Mouse (Mus musculus): ENCODE results near the gene Prss42. TPM values are rescaled to one million over a fixed set of nuclear protein-coding genes. Genes with fewer than 3 reads are reported as not detected.
"Not testable (repeated sequence)": the region's sequence is repeated elsewhere in the genome, so short reads cannot be mapped to it uniquely, and the experiment has no call there.

Prss42 gene
- polyA plus RNA-seq, 1 experiment, result not detected

DNA sequence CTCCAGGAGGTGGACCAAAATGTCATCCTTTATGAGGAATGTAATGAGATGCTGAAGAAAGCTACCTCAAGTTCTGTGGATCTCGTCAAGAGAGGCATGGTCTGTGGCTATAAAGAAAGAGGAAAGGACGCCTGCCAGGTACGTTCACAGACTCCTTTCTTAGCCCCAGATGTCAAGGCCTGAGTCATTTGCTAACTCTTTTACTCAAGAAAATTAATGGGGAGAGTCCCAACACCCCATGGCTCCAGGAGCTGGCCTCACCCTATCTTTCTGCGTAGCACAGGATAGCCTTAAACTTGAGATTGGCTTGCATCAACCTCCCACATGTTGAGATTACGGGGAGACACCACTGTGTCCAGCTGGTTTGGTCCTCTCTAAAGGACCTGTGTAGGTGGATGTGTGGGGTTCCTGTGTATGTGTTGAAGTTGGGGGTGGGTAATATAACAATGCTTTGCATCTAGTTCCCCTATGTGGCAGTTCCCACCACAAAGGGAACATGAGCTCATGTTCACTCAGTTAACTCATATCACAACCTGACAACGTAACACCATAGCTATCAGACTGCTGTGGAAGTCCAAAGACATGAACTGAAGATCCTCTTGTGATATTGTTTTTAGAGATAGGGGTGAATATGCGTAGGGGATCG, 3.0 kb downstream of the Prss42 start:
- Histone ChIP-seq H3K27ac (ENCODE audit: control insufficient read depth, insufficient read depth, low read depth, low read length, poor library complexity) (no peak overlapping the region), H3K4me1 (ENCODE audit: control insufficient read depth, insufficient read depth, low read length) (peaks cover 1% of the 10 kb centered on the region; the same call in 1 of the 2 replicates), H3K4me3 (replicated peaks; ENCODE audit: control insufficient read depth, low read depth, low read length) (no peak overlapping the region)
- TF ChIP-seq POLR2A (IDR thresholded peaks at IDR 0.05; ENCODE audit: borderline replicate concordance, control insufficient read depth, low read depth, low read length) (no peak), CTCF (IDR thresholded peaks at IDR 0.05; ENCODE audit: control insufficient read depth, insufficient read depth, low read length) (no peak)
- 78% methylated on average over 8 of the region's 8 CpGs for WGBS

DNA sequence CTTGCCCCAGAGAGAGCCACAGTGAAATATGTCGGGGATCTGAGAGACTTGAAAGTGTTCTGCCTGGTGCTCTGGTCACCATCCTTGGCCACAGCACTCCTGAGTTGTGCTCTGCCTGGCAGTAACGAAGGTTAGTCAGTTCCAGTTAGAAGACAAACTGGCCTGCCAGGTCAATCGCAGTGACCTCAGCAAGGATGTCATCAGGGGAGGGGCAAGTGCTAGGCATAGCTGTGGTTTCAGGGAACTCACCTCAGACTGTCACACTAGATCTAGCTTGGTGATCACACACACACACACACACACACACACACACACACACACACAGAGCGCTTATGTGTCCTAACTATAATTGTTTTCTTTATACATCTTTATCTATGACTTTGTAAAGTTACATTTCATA, 5.3 kb downstream of the Prss42 start:
- TF ChIP-seq POLR2A (IDR thresholded peaks at IDR 0.05; ENCODE audit: borderline replicate concordance, control insufficient read depth, low read depth, low read length) (no peak), CTCF (IDR thresholded peaks at IDR 0.05; ENCODE audit: control insufficient read depth, insufficient read depth, low read length) (no peak)
- Histone ChIP-seq H3K4me1 (ENCODE audit: control insufficient read depth, insufficient read depth, low read length) (peaks cover 1% of the 10 kb centered on the region; the same call in 1 of the 2 replicates), H3K27ac (ENCODE audit: control insufficient read depth, insufficient read depth, low read depth, low read length, poor library complexity) (no peak overlapping the region), H3K4me3 (replicated peaks; ENCODE audit: control insufficient read depth, low read depth, low read length) (no peak overlapping the region)
- WGBS, result 47% methylated on average over 4 of the region's 4 CpGs

GRCm38 (mm10) chr9:110810051-110810450, 12.1 kb downstream of the Prss42 start:
- H3K4me3 ChIP-seq (replicated peaks; ENCODE audit: control insufficient read depth, low read depth, low read length), result no peak overlapping the region
- H3K27ac ChIP-seq (ENCODE audit: control insufficient read depth, insufficient read depth, low read depth, low read length, poor library complexity), result no peak overlapping the region
- WGBS, result 84% methylated on average over 4 of the region's 4 CpGs
- no peaks in the 10 kb centered on the region for H3K4me1 ChIP-seq (ENCODE audit: control insufficient read depth, insufficient read depth, low read length)
- TF ChIP-seq CTCF (IDR thresholded peaks at IDR 0.05; ENCODE audit: control insufficient read depth, insufficient read depth, low read length) (no peak), POLR2A (IDR thresholded peaks at IDR 0.05; ENCODE audit: borderline replicate concordance, control insufficient read depth, low read depth, low read length) (no peak)

DNA sequence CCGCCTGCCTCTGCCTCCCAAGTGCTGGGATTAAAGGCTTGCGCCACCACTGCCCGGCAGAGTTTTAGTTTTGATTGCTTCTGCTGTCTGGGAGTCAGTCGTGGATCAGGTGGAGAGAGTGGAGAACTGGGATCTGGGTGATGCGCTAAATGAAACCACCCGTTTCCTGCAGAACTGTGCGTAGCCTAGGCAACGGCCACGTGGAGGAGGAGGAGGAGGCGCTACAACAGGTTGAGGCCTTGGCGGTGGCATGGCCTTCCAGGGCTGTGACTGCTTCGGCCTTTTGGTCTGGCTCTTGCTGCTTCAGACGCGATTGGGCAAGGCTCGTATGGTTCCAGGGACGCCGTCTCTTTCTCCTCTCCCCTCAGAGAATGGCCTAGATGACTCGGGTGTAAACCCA, 15.8 kb downstream of the Prss42 start, which contains the start of gene Prss44:
TSS of gene Prss44 (plus strand) at position 206 of the 400 bp plus-strand sequence.
- no peaks in the 10 kb centered on the region for H3K4me1 ChIP-seq (ENCODE audit: control insufficient read depth, insufficient read depth, low read length)
- H3K27ac ChIP-seq (ENCODE audit: control insufficient read depth, insufficient read depth, low read depth, low read length, poor library complexity), result no peak within 1 kb of the TSS
- H3K4me3 ChIP-seq (replicated peaks; ENCODE audit: control insufficient read depth, low read depth, low read length), result no peak within 1 kb of the TSS
- 61% methylated on average over 18 of the region's 18 CpGs for WGBS
- TF ChIP-seq POLR2A (IDR thresholded peaks at IDR 0.05; ENCODE audit: borderline replicate concordance, control insufficient read depth, low read depth, low read length) (no peak), CTCF (IDR thresholded peaks at IDR 0.05; ENCODE audit: control insufficient read depth, insufficient read depth, low read length) (no peak)

GRCm38 (mm10) chr9:110820546-110820945, 22.6 kb downstream of the Prss42 start:
- H3K27ac ChIP-seq (ENCODE audit: control insufficient read depth, insufficient read depth, low read depth, low read length, poor library complexity); H3K4me1 ChIP-seq (ENCODE audit: control insufficient read depth, insufficient read depth, low read length); H3K4me3 ChIP-seq (replicated peaks; ENCODE audit: control insufficient read depth, low read depth, low read length): not testable (repeated sequence)

DNA sequence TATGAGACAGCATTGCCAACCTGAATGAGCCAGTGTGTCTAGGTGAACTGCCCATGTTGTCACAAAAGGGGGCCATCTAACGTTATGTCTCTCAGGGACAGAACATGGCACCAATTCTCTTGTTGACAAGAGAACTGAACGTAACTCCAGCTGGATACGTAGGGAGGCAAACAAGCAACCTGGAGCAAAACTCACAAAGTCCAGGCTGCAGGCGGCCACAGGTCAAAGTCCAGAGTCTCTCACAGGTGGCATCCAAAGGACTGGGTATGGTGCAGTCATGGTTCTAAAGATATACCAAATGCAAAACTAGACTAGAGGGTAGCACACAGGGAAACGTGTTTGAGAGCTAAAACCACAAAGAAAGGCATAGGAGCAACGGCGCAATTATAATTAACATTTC, 23.5 kb downstream of the Prss42 start:
- WGBS, result 80% methylated on average over 7 of the region's 7 CpGs
- H3K4me1 ChIP-seq (ENCODE audit: control insufficient read depth, insufficient read depth, low read length), result no peaks in the 10 kb centered on the region
- TF ChIP-seq CTCF (IDR thresholded peaks at IDR 0.05; ENCODE audit: control insufficient read depth, insufficient read depth, low read length) (no peak), POLR2A (IDR thresholded peaks at IDR 0.05; ENCODE audit: borderline replicate concordance, control insufficient read depth, low read depth, low read length) (no peak)
- no peak overlapping the region for H3K27ac ChIP-seq (ENCODE audit: control insufficient read depth, insufficient read depth, low read depth, low read length, poor library complexity)
- H3K4me3 ChIP-seq (replicated peaks; ENCODE audit: control insufficient read depth, low read depth, low read length), result no peak overlapping the region

GRCm38 (mm10) chr9:110825426-110825825, 27.5 kb downstream of the Prss42 start:
- Histone ChIP-seq H3K27ac (ENCODE audit: control insufficient read depth, insufficient read depth, low read depth, low read length, poor library complexity) (no peak overlapping the region), H3K4me1 (ENCODE audit: control insufficient read depth, insufficient read depth, low read length) (no peaks in the 10 kb centered on the region), H3K4me3 (replicated peaks; ENCODE audit: control insufficient read depth, low read depth, low read length) (no peak overlapping the region)
- 57% methylated on average over 4 of the region's 4 CpGs for WGBS
- no peak for TF ChIP-seq POLR2A (IDR thresholded peaks at IDR 0.05; ENCODE audit: borderline replicate concordance, control insufficient read depth, low read depth, low read length)
- TF ChIP-seq CTCF (IDR thresholded peaks at IDR 0.05; ENCODE audit: control insufficient read depth, insufficient read depth, low read length), result no peak

DNA sequence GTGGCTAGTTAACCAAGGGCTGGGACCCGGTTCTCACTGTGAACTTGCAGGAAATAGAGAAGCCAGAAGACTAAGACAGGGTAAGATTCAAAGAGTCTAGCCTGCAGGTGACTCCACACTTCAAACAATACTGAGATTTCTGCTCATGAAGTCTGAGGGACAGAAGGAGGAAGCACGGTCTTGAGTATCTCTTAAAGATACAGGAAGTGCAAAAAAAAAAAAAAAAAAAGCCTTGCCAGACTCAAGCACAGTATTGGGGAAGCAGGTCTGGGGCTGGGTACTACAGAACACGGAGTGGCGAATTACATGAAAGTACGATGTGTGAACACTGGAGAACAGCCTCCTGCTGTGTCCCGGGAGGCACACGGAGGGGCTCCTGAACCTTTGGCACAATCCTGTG, 27.9 kb downstream of the Prss42 start:
- Histone ChIP-seq H3K4me1 (ENCODE audit: control insufficient read depth, insufficient read depth, low read length) (no peaks in the 10 kb centered on the region), H3K27ac (ENCODE audit: control insufficient read depth, insufficient read depth, low read depth, low read length, poor library complexity) (no peak overlapping the region), H3K4me3 (replicated peaks; ENCODE audit: control insufficient read depth, low read depth, low read length) (no peak overlapping the region)
- 14% methylated on average over 7 of the region's 7 CpGs for whole genome bisulfite sequencing
- TF ChIP-seq CTCF (IDR thresholded peaks at IDR 0.05; ENCODE audit: control insufficient read depth, insufficient read depth, low read length), result no peak
- TF ChIP-seq POLR2A (IDR thresholded peaks at IDR 0.05; ENCODE audit: borderline replicate concordance, control insufficient read depth, low read depth, low read length), result no peak

- no peaks in the 10 kb centered on the region for H3K4me1 ChIP-seq (ENCODE audit: control insufficient read depth, insufficient read depth, low read length)
- no peak within 1 kb of the TSS for H3K4me3 ChIP-seq (replicated peaks; ENCODE audit: control insufficient read depth, low read depth, low read length)
- TF ChIP-seq POLR2A (IDR thresholded peaks at IDR 0.05; ENCODE audit: borderline replicate concordance, control insufficient read depth, low read depth, low read length) (no peak), CTCF (IDR thresholded peaks at IDR 0.05; ENCODE audit: control insufficient read depth, insufficient read depth, low read length) (no peak)
- H3K27ac ChIP-seq (ENCODE audit: control insufficient read depth, insufficient read depth, low read depth, low read length, poor library complexity), result no peak within 1 kb of the TSS
- 68% methylated on average over 3 of the region's 3 CpGs for WGBS
Observed at GRCm38 (mm10) chr9:110826390-110826789, 28.4 kb downstream of the Prss42 start, which contains the start of gene Prss43. TSS of gene Prss43 (plus strand) at chr9:110826690.

Measured in bone marrow, adult 2 months (tissue).